Mouse (Mus musculus) erythroblast, embryonic 14.5 days (primary cell): ENCODE measurements around the gene Azin2.

Experiments used
- GATA1 ChIP-seq: IDR thresholded peaks from 2 replicates; pipeline ENCODE4 v1.6.1; 2012; ENCODE audit warnings: low read length, inconsistent platforms, mixed read lengths
- TAL1 ChIP-seq: IDR thresholded peaks from 3 replicates; pipeline ENCODE4 v1.6.1; 2012; ENCODE audit warnings: low read length, inconsistent platforms, mixed read lengths

DNA sequence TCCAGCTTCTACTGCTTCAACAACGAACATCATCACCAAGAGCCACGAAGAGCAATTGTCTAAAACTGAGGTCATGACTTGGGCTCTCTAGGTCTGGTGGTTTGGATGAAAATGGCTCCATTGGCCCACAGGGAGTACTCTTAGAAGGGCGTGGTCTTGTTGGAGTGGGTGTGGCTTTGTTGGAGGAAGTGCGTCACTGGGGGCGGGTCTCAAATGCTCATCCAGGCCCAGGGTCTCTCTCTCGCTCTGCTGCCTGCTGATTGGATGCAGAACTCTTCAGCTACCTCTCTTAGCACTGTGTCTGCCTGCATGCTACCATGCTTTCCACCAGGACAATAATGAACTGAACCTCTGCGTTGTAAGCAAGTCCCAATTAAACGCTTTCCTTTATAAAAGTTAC is 12.4 kb upstream of the Azin2 start:
- no peak for TF ChIP-seq GATA1
- no peak for TF ChIP-seq TAL1
